Mouse (Mus musculus): Measurements from ENCODE around the gene Haspin. TPM values are rescaled to one million over a fixed set of nuclear protein-coding genes. Genes with fewer than 3 reads are reported as not detected.

The Haspin gene
- polyA plus RNA-seq, 1 experiment from 2014 or later, result 11.2 TPM

DNA sequence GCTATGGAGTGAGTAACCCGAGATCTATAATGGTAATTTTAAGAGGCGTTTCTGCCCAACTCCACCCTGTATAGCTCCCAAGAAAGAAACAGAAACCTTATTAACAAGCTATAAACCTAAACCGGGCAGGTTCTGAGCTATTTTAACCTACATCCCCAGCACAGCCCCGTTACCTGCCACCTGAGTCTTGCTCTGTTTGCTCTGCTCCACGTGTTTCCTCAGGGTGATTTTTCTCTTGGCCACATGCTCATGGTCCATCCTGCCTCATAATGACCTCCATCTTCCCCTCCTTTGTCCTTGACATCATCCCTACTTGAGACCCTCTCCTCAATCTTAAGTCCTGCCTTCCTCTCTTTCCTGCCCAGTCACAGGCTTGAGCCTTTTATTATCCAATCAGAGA is 3.9 kb downstream of the Haspin start:
- Histone ChIP-seq H3K9me3 (replicated peaks; ENCODE audit: control insufficient read depth, low read length) (no peaks in the 10 kb centered on the region), H3K4me2 (peak overlapping the region; percentile 36; the same call in 1 of the 2 replicates), H3K4me3 (ENCODE audit: low read depth, low read length) (no peak overlapping the region), H3K9ac (ENCODE audit: low read depth, low read length) (no peak overlapping the region), H3K36me3 (ENCODE audit: control insufficient read depth, insufficient read depth, low read length) (no peaks in the 10 kb centered on the region), H3K27ac (ENCODE audit: low read depth, low read length) (no peak overlapping the region), H3K4me1 (ENCODE audit: control insufficient read depth, insufficient read depth, low read length) (peaks cover 24% of the 10 kb centered on the region), H3K27me3 (ENCODE audit: control insufficient read depth, insufficient read depth, low read length) (no peaks in the 10 kb centered on the region)
- no peak for ATAC-seq (replicated peaks; ENCODE audit: insufficient number of reproducible peaks, low FRiP score, low TSS enrichment)
- 92% methylated on average over 5 of the region's 5 CpGs for WGBS (ENCODE audit: insufficient replicate concordance)

DNA sequence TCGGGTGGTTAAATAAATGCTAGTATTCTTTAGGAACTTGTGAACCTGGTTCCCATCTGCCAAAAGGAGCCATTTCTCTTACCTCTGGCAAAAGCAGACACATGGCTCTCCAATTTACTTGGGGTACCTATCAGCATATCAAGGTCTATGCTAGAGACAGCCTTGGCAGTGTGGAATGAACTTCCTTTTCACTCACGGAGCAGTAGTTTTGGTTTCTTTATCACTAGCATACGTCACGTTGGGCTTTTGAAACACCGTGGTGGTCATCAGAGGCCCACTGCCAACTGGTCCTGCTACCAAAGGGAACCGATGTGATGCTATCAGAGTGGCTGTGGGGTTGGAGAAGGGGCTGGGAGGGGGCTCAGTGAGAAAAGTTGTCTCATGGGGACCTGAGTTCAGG is 5.1 kb downstream of the Haspin start:
- Histone ChIP-seq H3K4me3 (ENCODE audit: low read depth, low read length) (no peak overlapping the region), H3K36me3 (ENCODE audit: control insufficient read depth, insufficient read depth, low read length) (no peaks in the 10 kb centered on the region), H3K9me3 (replicated peaks; ENCODE audit: control insufficient read depth, low read length) (no peaks in the 10 kb centered on the region), H3K4me1 (ENCODE audit: control insufficient read depth, insufficient read depth, low read length) (peaks cover 21% of the 10 kb centered on the region), H3K27ac (ENCODE audit: low read depth, low read length) (no peak overlapping the region), H3K4me2 (no peak overlapping the region), H3K27me3 (ENCODE audit: control insufficient read depth, insufficient read depth, low read length) (no peaks in the 10 kb centered on the region), H3K9ac (ENCODE audit: low read depth, low read length) (no peak overlapping the region)
- WGBS (ENCODE audit: insufficient replicate concordance), result 89% methylated on average over 6 of the region's 6 CpGs
- no peak for ATAC-seq (replicated peaks; ENCODE audit: insufficient number of reproducible peaks, low FRiP score, low TSS enrichment)

DNA sequence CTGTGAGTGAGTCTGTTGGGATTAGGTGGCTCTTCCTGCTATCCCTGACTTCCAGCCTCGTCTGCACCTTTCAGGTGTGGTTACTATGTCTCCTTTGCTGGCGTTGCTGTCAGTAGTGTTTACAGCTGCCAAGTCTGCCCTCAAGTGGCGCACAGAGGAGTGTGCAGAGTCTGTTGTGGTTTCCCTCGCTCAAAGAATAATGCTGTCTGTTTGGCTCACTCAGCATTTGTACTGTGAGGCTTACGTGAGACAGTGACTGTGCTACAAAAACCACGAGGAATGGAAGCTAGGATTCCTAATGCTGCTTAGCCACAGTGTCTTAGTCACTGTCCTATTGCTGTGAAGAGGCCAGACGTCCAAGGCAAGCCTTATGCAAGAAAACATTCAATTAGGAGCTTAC is 7.1 kb downstream of the Haspin start:
- no peak for ATAC-seq (replicated peaks; ENCODE audit: insufficient number of reproducible peaks, low FRiP score, low TSS enrichment)
- Histone ChIP-seq H3K9me3 (replicated peaks; ENCODE audit: control insufficient read depth, low read length) (no peaks in the 10 kb centered on the region), H3K4me2 (no peak overlapping the region), H3K36me3 (ENCODE audit: control insufficient read depth, insufficient read depth, low read length) (no peaks in the 10 kb centered on the region), H3K27ac (ENCODE audit: low read depth, low read length) (no peak overlapping the region), H3K4me1 (ENCODE audit: control insufficient read depth, insufficient read depth, low read length) (peaks cover 11% of the 10 kb centered on the region), H3K27me3 (ENCODE audit: control insufficient read depth, insufficient read depth, low read length) (no peaks in the 10 kb centered on the region), H3K9ac (ENCODE audit: low read depth, low read length) (no peak overlapping the region), H3K4me3 (ENCODE audit: low read depth, low read length) (no peak overlapping the region)
- 79% methylated on average over 7 of the region's 7 CpGs for WGBS (ENCODE audit: insufficient replicate concordance)

DNA sequence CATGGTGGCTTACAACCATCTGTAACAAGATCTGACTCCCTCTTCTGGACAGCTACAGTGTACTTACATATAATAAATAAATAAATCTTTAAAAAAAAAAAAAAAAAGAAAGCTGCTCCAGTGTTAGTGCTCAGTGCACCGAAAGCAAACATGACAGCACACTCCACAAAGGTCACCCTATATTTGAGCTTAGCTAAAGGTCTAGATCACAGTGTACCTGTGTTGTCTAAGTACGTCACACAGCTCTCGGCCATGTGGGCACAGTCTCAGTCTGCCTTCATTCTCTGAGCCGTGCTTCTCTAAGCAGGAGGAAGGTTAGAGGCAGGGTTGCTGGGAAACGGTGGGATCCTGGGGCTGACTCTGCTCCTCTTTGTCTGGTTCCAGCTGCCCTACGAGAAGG is 11.6 kb downstream of the Haspin start:
- no peak for ATAC-seq (replicated peaks; ENCODE audit: insufficient number of reproducible peaks, low FRiP score, low TSS enrichment)

DNA sequence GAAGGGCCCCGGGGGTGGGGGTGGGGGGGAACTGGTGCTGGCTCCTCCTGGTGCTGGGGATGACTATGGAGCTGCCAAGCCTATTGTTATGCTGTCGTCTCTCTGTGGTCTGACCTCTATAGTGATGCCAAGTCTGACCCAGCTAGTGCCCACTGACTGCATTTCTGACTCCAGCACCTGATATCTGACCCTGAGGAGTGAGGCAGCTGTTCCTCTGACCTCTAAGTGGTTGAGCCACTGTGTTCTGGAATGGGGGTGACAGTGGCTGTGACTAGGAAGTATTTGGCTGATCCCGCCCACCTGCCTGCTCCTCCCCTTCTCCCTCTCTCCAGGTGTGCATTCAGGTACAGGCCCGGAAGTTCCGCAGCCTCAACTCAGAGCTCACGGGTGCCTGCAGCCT is 26.7 kb downstream of the Haspin start:
- 67% methylated on average over 6 of the region's 6 CpGs for WGBS (ENCODE audit: insufficient replicate concordance)

More for the DNA sequence above, 11.6 kb downstream of the Haspin start:
- Histone ChIP-seq H3K4me1 (ENCODE audit: control insufficient read depth, insufficient read depth, low read length) (peaks cover 4% of the 10 kb centered on the region; the same call in 1 of the 2 replicates), H3K27me3 (ENCODE audit: control insufficient read depth, insufficient read depth, low read length) (no peaks in the 10 kb centered on the region), H3K4me3 (ENCODE audit: low read depth, low read length) (no peak overlapping the region), H3K9me3 (replicated peaks; ENCODE audit: control insufficient read depth, low read length) (no peaks in the 10 kb centered on the region), H3K27ac (ENCODE audit: low read depth, low read length) (no peak overlapping the region), H3K9ac (ENCODE audit: low read depth, low read length) (no peak overlapping the region), H3K4me2 (no peak overlapping the region), H3K36me3 (ENCODE audit: control insufficient read depth, insufficient read depth, low read length) (no peaks in the 10 kb centered on the region)
- WGBS (ENCODE audit: insufficient replicate concordance), result 89% methylated on average over 6 of the region's 6 CpGs

DNA sequence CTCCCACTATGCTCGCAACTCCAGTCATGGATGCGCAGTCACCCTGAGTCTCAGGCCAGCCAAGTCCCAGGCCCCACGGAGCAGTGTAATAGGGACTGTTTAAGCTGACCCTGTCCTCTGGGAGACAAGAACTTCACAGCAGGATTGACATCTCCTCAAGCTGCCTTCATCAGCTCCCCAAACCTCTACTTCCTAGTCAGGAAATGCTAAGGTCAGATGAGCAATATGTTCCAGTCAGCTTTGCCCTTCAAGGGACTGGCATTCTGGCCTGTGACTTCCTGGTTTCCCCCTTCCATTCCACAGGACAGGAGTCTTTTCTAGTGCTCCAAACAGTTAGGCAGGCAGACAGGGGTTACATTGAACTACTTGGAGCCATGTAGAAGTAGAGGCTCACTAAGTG is 28.2 kb downstream of the Haspin start:
- H3K4me2 ChIP-seq, result no peak overlapping the region
- H3K27me3 ChIP-seq (ENCODE audit: control insufficient read depth, insufficient read depth, low read length), result no peaks in the 10 kb centered on the region
- no peaks in the 10 kb centered on the region for H3K9me3 ChIP-seq (replicated peaks; ENCODE audit: control insufficient read depth, low read length)
- no peak for ATAC-seq (replicated peaks; ENCODE audit: insufficient number of reproducible peaks, low FRiP score, low TSS enrichment)
- no peaks in the 10 kb centered on the region for H3K36me3 ChIP-seq (ENCODE audit: control insufficient read depth, insufficient read depth, low read length)
- no peak overlapping the region for H3K9ac ChIP-seq (ENCODE audit: low read depth, low read length)
- H3K27ac ChIP-seq (ENCODE audit: low read depth, low read length), result 0 out of 2 replicates have a peak overlapping the region, but pooled peaks have one; percentile 19
- peaks cover 6% of the 10 kb centered on the region for H3K4me1 ChIP-seq (ENCODE audit: control insufficient read depth, insufficient read depth, low read length)
- H3K4me3 ChIP-seq (ENCODE audit: low read depth, low read length), result no peak overlapping the region
- 68% methylated on average over 3 of the region's 3 CpGs for WGBS (ENCODE audit: insufficient replicate concordance)

More for the DNA sequence above, 26.7 kb downstream of the Haspin start:
- H3K4me2 ChIP-seq, result no peak overlapping the region
- no peak overlapping the region for H3K9ac ChIP-seq (ENCODE audit: low read depth, low read length)
- no peaks in the 10 kb centered on the region for H3K27me3 ChIP-seq (ENCODE audit: control insufficient read depth, insufficient read depth, low read length)
- H3K27ac ChIP-seq (ENCODE audit: low read depth, low read length), result no peak overlapping the region
- H3K4me1 ChIP-seq (ENCODE audit: control insufficient read depth, insufficient read depth, low read length), result peaks cover 6% of the 10 kb centered on the region
- H3K36me3 ChIP-seq (ENCODE audit: control insufficient read depth, insufficient read depth, low read length), result no peaks in the 10 kb centered on the region
- ATAC-seq (replicated peaks; ENCODE audit: insufficient number of reproducible peaks, low FRiP score, low TSS enrichment), result no peak
- H3K9me3 ChIP-seq (replicated peaks; ENCODE audit: control insufficient read depth, low read length), result no peaks in the 10 kb centered on the region
- no peak overlapping the region for H3K4me3 ChIP-seq (ENCODE audit: low read depth, low read length)

DNA sequence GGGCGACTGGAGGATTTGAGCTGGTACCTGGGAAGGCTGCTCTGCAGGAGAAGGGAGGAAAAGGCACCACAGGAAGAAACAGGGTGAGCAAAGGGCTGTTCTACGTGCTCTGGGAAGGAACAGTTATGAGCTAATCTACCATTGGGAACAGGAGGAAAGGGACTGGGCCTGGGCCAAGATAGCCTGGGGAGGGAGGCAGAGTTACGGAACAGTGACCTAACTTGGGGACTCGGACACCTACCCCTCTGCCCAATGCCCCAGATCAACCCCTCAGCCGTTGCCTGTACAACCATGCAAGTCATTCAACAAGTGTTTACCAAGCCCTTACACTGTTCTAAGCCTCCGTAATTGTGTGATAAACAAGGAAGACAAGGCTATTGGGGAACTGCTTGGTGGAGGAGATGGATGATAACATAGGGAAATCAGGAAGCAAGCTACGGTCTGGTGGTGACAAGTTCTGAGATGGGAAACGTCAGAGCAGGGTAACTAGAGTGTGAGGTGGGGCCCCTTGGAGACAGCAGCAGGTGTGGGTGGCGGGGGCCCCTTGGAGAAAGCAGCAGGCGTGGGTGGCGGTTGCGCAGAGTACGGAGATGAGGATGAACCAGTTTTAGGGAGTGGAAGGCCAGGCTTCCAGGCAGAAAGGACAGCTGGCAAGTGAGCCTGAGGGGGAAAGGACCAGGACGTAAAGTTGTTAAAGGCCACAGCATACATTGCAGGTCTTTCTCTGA is 29.0 kb downstream of the Haspin start:
- H3K27me3 ChIP-seq (ENCODE audit: control insufficient read depth, insufficient read depth, low read length), result no peaks in the 10 kb centered on the region
- H3K4me3 ChIP-seq (ENCODE audit: low read depth, low read length), result no peak overlapping the region
- H3K36me3 ChIP-seq (ENCODE audit: control insufficient read depth, insufficient read depth, low read length), result no peaks in the 10 kb centered on the region
- H3K27ac ChIP-seq (ENCODE audit: low read depth, low read length), result no peak overlapping the region
- no peak overlapping the region for H3K9ac ChIP-seq (ENCODE audit: low read depth, low read length)
- ATAC-seq (replicated peaks; ENCODE audit: insufficient number of reproducible peaks, low FRiP score, low TSS enrichment), result no peak
- no peaks in the 10 kb centered on the region for H3K9me3 ChIP-seq (replicated peaks; ENCODE audit: control insufficient read depth, low read length)
- H3K4me2 ChIP-seq, result no peak overlapping the region
- H3K4me1 ChIP-seq (ENCODE audit: control insufficient read depth, insufficient read depth, low read length), result peaks cover 6% of the 10 kb centered on the region
- WGBS (ENCODE audit: insufficient replicate concordance), result 65% methylated on average over 14 of the region's 14 CpGs

DNA sequence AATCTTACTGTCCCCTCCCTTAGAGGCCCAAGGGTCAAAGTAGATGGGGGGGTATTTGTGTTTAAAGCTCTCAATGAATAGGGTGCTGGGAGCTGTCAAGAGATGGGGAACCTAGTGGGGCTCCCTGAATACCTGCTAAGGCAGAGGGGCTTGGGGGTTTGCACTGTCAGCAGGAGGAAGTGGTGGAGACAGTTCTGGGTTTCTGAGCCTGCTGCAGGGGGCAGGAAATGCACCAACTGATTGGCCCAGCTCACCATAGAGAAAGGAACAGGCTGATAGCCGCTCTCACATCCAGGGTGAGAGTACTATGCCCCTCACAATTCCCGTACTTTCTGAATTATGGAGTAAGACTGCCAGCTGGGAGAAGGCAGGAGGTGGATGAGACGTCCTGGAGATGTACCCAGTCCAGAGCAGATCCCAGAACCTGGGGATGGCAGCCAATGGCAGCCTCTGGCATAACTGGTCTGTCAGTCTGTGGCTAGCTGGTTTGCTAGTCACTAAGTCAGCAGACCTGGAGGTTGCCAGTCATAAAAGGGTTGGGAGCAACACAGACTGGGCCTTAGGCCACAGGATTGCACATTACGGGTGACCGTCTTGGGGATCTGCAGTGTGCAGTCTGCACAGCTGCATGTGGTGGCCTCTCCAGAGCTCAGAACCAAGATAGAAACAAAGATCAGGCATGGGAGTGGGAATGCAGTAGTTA is 29.7 kb downstream of the Haspin start:
- no peak for ATAC-seq (replicated peaks; ENCODE audit: insufficient number of reproducible peaks, low FRiP score, low TSS enrichment)
- Histone ChIP-seq H3K9me3 (replicated peaks; ENCODE audit: control insufficient read depth, low read length) (no peaks in the 10 kb centered on the region), H3K27me3 (ENCODE audit: control insufficient read depth, insufficient read depth, low read length) (no peaks in the 10 kb centered on the region), H3K4me1 (ENCODE audit: control insufficient read depth, insufficient read depth, low read length) (peaks cover 6% of the 10 kb centered on the region), H3K4me3 (ENCODE audit: low read depth, low read length) (no peak overlapping the region), H3K9ac (ENCODE audit: low read depth, low read length) (no peak overlapping the region), H3K36me3 (ENCODE audit: control insufficient read depth, insufficient read depth, low read length) (no peaks in the 10 kb centered on the region), H3K27ac (ENCODE audit: low read depth, low read length) (no peak overlapping the region), H3K4me2 (no peak overlapping the region)
- WGBS (ENCODE audit: insufficient replicate concordance), result 68% methylated on average over 5 of the region's 5 CpGs
